Mouse (Mus musculus): ENCODE data around the gene Dtx1.

GRCm38 (mm10) chr5:120687897-120688296 is 23.8 kb downstream of the Dtx1 start:
- TF ChIP-seq CTCF (IDR thresholded peaks at IDR 0.05; ENCODE audit: low read depth, low read length): no peak
- no peak for TF ChIP-seq GATA1 (IDR thresholded peaks at IDR 0.05; ENCODE audit: borderline replicate concordance, low read length)
- no peak for TF ChIP-seq POLR2AphosphoS5 (IDR thresholded peaks at IDR 0.05; ENCODE audit: insufficient replicate concordance, low read depth, low read length)
- TF ChIP-seq TAL1 (conservative IDR thresholded peaks at IDR 0.05; ENCODE audit: low read depth, low read length): no peak
- TF ChIP-seq GATA2 (IDR thresholded peaks at IDR 0.05; ENCODE audit: borderline replicate concordance, low read depth, low read length): no peak
